Mouse (Mus musculus): ENCODE results near the gene Gm49368. TPM values are rescaled to one million over a fixed set of nuclear protein-coding genes. Genes with fewer than 3 reads are reported as not detected.
"Not testable (repeated sequence)": the region's sequence is repeated elsewhere in the genome, so short reads cannot be mapped to it uniquely, and the experiment has no call there.

The Gm49368 gene
- polyA plus RNA-seq, 1 experiment from 2014 or later, result not detected

DNA sequence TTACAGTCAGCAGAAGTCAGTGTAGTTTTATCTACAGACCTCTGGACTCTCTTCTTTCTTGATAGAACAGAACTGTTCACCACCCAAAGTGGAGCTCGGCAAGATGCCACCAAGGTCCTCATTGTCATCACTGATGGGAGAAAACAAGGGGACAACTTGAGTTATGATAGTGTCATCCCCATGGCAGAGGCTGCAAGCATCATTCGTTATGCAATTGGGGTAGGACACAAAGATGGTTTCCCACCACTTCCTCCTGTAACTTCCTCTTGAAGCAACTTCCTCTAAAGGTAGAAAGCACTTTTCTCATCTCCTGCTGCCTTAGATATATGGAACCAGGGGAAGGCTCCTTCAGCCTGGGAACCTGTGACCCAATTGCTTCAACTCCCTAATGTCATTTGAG, 71.1 kb downstream of the Gm49368 start:
- Histone ChIP-seq H3K4me1 (replicated peaks) (no peaks in the 10 kb centered on the region), H3K4me2 (no peak overlapping the region), H3K9ac (replicated peaks) (no peak overlapping the region), H3K27me3 (no peaks in the 10 kb centered on the region), H3K36me3 (no peaks in the 10 kb centered on the region), H3K27ac (no peak overlapping the region), H3K9me3 (no peaks in the 10 kb centered on the region), H3K4me3 (replicated peaks) (no peak overlapping the region)
- 90% methylated on average over 2 of the region's 2 CpGs for WGBS
- ATAC-seq (ENCODE audit: insufficient number of reproducible peaks, insufficient read depth, low FRiP score, low TSS enrichment, low read depth), result no peak

DNA sequence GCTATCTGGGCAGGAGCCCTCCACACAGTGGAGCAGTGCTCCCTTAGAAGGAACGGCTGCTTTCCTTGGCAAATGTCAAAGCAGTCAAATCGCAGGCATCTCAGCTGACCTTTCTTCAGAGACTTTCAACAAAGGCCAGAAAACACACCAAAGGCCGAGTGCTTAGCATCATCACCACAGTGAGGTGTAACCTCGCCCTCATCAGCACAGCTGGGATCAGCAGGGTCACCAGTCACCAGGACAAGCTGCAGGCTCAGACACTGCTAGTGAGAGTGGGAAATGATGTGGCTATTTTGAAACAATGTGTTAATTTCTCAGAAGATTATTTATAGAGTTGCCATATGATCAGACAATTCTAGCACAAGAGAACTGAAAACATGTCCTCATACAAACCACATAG, 74.4 kb downstream of the Gm49368 start:
- Histone ChIP-seq H3K9me3 (no peaks in the 10 kb centered on the region), H3K4me1 (replicated peaks) (no peaks in the 10 kb centered on the region), H3K9ac (replicated peaks) (no peak overlapping the region), H3K36me3 (no peaks in the 10 kb centered on the region), H3K4me2 (no peak overlapping the region), H3K27me3 (no peaks in the 10 kb centered on the region), H3K27ac (no peak overlapping the region), H3K4me3 (replicated peaks) (no peak overlapping the region)
- WGBS, result 32% methylated on average over 4 of the region's 4 CpGs
- ATAC-seq (ENCODE audit: insufficient number of reproducible peaks, insufficient read depth, low FRiP score, low TSS enrichment, low read depth), result no peak

DNA sequence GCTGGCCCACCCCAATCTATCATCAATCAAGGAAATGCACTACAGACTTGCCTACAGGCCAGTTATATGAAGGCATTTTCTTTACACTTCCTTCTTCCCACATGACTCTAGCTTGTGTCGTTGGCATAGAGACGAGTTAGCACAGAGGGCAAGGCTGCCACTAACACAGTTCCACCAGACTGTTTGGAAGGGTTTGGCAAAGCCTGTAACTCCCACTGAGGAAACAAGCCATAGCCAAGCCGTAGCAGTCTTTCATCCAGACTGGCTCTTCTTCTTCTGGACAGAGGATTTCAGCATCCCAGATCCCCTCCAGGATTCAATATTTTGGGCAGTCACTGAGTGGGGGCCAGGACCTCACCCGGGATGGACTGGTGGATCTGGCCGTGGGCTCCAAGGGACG, 77.1 kb downstream of the Gm49368 start:
- H3K27ac ChIP-seq, result no peak overlapping the region
- H3K27me3 ChIP-seq, result peaks cover 3% of the 10 kb centered on the region; the same call in 1 of the 2 replicates
- no peaks in the 10 kb centered on the region for H3K9me3 ChIP-seq
- H3K4me2 ChIP-seq, result no peak overlapping the region
- no peak for ATAC-seq (ENCODE audit: insufficient number of reproducible peaks, insufficient read depth, low FRiP score, low TSS enrichment, low read depth)
- no peak overlapping the region for H3K4me3 ChIP-seq (replicated peaks)
- no peaks in the 10 kb centered on the region for H3K4me1 ChIP-seq (replicated peaks)
- H3K36me3 ChIP-seq, result no peaks in the 10 kb centered on the region
- no peak overlapping the region for H3K9ac ChIP-seq (replicated peaks)
- 92% methylated on average over 6 of the region's 6 CpGs for WGBS

DNA sequence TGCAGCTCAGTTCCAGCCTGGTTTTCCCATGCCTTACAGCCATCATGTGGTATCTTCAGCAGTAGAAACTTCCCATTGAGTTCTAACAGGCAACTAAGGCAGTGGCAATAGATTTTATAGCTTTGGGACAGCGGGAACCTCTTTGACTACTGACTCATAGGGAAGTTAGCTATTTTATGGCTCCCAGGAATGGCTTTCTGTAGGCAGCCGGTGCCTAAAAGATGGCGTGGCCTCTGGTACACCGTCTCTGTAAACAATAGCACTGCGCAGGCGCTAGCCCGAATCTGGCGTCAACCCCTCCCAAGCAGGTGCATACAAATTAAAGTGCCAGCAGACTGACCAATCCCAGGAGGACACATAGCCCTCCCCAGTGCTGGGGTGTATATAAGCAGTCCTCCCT, 88.5 kb downstream of the Gm49368 start:
- WGBS, result 73% methylated on average over 8 of the region's 8 CpGs

DNA sequence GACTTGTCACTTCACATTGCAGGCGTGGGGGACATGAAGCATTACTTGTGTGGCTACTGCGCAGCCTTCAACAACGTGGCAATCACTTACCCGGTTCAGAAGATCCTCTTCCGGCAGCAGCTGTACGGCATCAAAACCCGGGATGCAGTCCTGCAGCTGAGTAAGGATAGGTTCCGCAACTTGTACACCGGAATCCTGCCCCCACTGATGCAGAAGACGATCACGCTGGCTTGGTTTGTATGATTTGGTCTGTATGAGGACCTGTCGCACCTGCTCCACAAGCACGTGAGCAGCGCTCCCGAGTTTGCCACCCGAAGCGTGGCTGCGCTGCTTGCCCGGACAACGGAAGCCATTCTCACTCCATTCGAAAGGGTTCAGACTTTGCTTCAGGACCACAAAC, 91.6 kb downstream of the Gm49368 start, which contains the start of gene Itgad:
Gene Itgad (plus strand): TSS at position 301 of the 400 bp plus-strand sequence.
- WGBS, result 90% methylated on average over 21 of the region's 21 CpGs

More for the DNA sequence above, 88.5 kb downstream of the Gm49368 start:
- Histone ChIP-seq H3K9ac (replicated peaks) (no peak overlapping the region), H3K4me2 (no peak overlapping the region), H3K9me3 (no peaks in the 10 kb centered on the region), H3K4me1 (replicated peaks) (no peaks in the 10 kb centered on the region), H3K36me3 (no peaks in the 10 kb centered on the region), H3K27me3 (no peaks in the 10 kb centered on the region), H3K27ac (no peak overlapping the region), H3K4me3 (replicated peaks) (no peak overlapping the region)
- ATAC-seq (ENCODE audit: insufficient number of reproducible peaks, insufficient read depth, low FRiP score, low TSS enrichment, low read depth), result no peak

DNA sequence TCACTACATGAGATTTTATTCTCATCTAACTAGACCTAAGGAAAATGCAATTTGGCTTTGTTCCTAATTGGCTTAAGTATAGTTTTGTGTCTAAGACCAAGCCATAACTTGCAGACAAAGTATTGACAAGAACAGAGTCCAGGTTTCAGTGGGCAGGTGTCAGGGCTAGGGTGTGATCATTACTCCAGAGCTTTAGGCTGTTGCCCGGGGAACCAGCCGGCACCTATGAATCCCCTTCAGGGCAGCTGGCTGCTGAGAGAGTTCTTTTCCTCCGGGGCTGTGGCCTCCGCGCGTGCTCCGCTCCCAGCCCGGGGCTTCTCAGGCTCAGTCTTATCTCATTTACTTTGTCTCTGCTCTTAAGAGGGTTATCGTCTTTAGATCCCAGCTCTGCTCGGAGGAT, 92.4 kb downstream of the Gm49368 start:
- ATAC-seq (ENCODE audit: insufficient number of reproducible peaks, insufficient read depth, low FRiP score, low TSS enrichment, low read depth), result no peak
- Histone ChIP-seq H3K4me3 (replicated peaks) (no peak overlapping the region), H3K36me3 (no peaks in the 10 kb centered on the region), H3K9me3 (no peaks in the 10 kb centered on the region), H3K4me2 (no peak overlapping the region), H3K9ac (replicated peaks) (no peak overlapping the region), H3K4me1 (replicated peaks) (no peaks in the 10 kb centered on the region), H3K27me3 (no peaks in the 10 kb centered on the region), H3K27ac (no peak overlapping the region)
- WGBS, result 66% methylated on average over 10 of the region's 10 CpGs

More for the DNA sequence above, 91.6 kb downstream of the Gm49368 start, which contains the start of gene Itgad:
- Histone ChIP-seq H3K4me1 (replicated peaks) (no peaks in the 10 kb centered on the region), H3K36me3 (no peaks in the 10 kb centered on the region), H3K9ac (replicated peaks) (no peak within 1 kb of the TSS), H3K9me3 (no peaks in the 10 kb centered on the region), H3K4me2 (no peak within 1 kb of the TSS), H3K27ac (no peak within 1 kb of the TSS), H3K27me3 (no peaks in the 10 kb centered on the region), H3K4me3 (replicated peaks) (no peak within 1 kb of the TSS)
- no peak for ATAC-seq (ENCODE audit: insufficient number of reproducible peaks, insufficient read depth, low FRiP score, low TSS enrichment, low read depth)

DNA sequence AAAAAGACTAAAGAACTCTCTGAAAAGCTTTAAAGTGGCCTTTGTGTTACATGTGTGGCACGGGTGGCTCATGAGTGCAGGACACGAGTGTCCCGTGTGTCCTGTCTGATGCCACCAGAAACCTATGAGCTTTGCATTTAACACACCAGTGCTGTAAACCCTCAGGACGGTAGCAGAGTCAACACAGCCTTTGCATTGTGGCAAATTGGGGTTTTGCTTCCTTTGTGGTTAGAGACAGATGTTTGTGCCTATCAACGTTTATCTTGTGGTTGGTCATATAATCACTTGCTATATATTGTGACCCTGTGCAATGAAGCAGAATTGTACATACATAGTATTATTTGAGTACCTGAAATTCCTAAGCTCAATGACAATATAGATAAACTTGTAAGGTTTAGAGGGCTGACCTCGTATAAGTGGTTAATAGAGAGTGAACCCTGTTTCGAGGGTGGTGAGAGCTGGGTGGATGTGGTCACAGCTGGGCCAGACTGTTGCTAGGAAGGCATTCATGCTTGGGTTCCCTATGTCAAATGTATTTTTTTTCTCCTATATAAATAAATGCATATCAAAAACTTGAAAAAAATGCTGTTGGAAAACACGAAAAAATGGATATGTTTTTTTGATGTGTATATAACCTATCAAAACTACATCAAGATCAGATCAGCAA, 96.3 kb downstream of the Gm49368 start:
- H3K27me3 ChIP-seq; H3K4me3 ChIP-seq (replicated peaks); H3K9ac ChIP-seq (replicated peaks); H3K4me2 ChIP-seq; H3K36me3 ChIP-seq; ATAC-seq (ENCODE audit: insufficient number of reproducible peaks, insufficient read depth, low FRiP score, low TSS enrichment, low read depth); H3K4me1 ChIP-seq (replicated peaks); H3K27ac ChIP-seq; H3K9me3 ChIP-seq: not testable (repeated sequence)
- WGBS, result 69% methylated on average over 8 of the region's 8 CpGs

DNA sequence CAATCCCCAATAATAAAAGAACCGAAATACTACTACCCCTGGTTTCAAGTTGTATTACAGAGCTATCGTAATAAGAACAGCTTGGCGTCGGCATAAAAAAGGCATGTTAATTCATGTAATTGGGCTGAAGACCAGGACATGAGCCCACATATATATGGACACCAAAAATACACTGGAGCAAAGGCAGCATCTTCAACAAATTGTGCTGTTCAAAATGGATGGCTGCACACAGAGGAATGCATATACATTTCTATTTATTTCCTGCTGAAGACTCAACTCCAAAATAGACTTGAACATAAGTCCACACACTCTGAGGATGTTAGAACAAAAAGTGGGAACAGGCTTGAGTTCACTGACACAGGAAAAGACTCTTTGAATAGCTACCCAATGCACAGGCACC, 101.5 kb downstream of the Gm49368 start:
- no peak for ATAC-seq (ENCODE audit: insufficient number of reproducible peaks, insufficient read depth, low FRiP score, low TSS enrichment, low read depth)
- Histone ChIP-seq H3K27ac (no peak overlapping the region), H3K9ac (replicated peaks) (no peak overlapping the region), H3K4me1 (replicated peaks) (no peaks in the 10 kb centered on the region), H3K36me3 (no peaks in the 10 kb centered on the region), H3K27me3 (no peaks in the 10 kb centered on the region), H3K9me3 (no peaks in the 10 kb centered on the region), H3K4me3 (replicated peaks) (no peak overlapping the region), H3K4me2 (no peak overlapping the region)
- WGBS, result 93% methylated on average over 4 of the region's 4 CpGs

DNA sequence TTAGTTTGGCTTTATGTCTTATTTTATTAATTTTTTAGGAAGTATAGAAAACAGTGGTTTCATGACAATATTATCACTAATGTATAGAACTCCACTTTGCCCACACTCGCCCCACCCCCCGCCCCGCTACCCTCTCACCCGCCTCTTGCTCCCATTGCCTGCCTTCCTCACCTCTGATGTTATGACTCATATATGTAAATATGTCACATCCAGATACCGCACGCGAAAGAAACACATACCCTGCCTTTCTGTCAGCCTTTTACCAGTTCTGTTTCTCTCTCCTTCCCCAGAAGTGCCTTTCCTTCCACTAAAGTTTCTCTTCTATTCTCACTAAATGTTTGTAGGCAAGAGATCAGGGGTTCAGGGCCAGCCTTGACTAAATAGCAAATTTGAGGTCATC, 103.9 kb downstream of the Gm49368 start:
- ATAC-seq (ENCODE audit: insufficient number of reproducible peaks, insufficient read depth, low FRiP score, low TSS enrichment, low read depth), result no peak
- Histone ChIP-seq H3K27me3 (no peaks in the 10 kb centered on the region), H3K9ac (replicated peaks) (no peak overlapping the region), H3K4me1 (replicated peaks) (no peaks in the 10 kb centered on the region), H3K4me3 (replicated peaks) (no peak overlapping the region), H3K9me3 (no peaks in the 10 kb centered on the region), H3K27ac (no peak overlapping the region), H3K4me2 (no peak overlapping the region), H3K36me3 (no peaks in the 10 kb centered on the region)
- WGBS, result 92% methylated on average over 7 of the region's 7 CpGs

DNA sequence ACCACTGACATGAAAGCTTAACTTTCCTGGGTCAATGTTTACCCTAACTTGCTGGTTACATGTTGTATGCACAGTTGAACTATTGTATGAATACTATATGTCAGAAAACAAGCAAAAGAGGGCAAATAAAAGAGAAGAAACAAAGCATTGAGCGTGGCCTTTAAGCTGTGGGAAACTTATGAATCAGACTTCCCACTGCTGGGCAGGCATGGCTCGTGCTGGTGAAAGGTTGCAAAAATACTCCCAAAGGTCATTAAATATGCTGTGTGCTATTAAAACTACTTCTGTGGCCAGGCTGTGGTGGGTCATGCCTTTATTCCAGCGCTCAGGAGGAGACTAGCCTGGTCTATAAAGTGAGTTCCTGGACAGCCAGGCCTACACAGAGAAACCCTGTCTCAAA, 107.5 kb downstream of the Gm49368 start:
- ATAC-seq (ENCODE audit: insufficient number of reproducible peaks, insufficient read depth, low FRiP score, low TSS enrichment, low read depth), result no peak
- Histone ChIP-seq H3K9me3 (no peaks in the 10 kb centered on the region), H3K4me3 (replicated peaks) (no peak overlapping the region), H3K27ac (no peak overlapping the region), H3K27me3 (no peaks in the 10 kb centered on the region), H3K9ac (replicated peaks) (no peak overlapping the region), H3K36me3 (no peaks in the 10 kb centered on the region), H3K4me2 (no peak overlapping the region), H3K4me1 (replicated peaks) (no peaks in the 10 kb centered on the region)
- WGBS, result 63% methylated on average over 3 of the region's 3 CpGs

All from limb, embryonic 12.5 days (tissue).